Mouse (Mus musculus): ENCODE data around the gene Mycl.
A peak's percentile ranks its signal among the peaks of the same experiment; 100 is the strongest.

The Mycl gene

GRCm38 (mm10) chr4:122995404-122996220 lies at the start of gene Mycl:
Mycl (plus strand) TSS chr4:122995652.
- DNase-seq = peak; percentile 88

- DNase-seq = no peak
Measured at GRCm38 (mm10) chr4:122947223-122947622, 48.2 kb upstream of the Mycl start.

- DNase-seq = no peak
Measured at GRCm38 (mm10) chr4:122949096-122949495, 46.4 kb upstream of the Mycl start.

- DNase-seq = no peak
Measured at GRCm38 (mm10) chr4:122954680-122955411, 40.6 kb upstream of the Mycl start.

GRCm38 (mm10) chr4:122955412-122956136 lies 39.9 kb upstream of the Mycl start:
- peak; percentile 86 for DNase-seq

- DNase-seq = no peak
Measured at GRCm38 (mm10) chr4:122956301-122956700, 39.2 kb upstream of the Mycl start.

GRCm38 (mm10) chr4:122958491-122959031 lies 36.9 kb upstream of the Mycl start:
- peak; percentile 43 for DNase-seq

GRCm38 (mm10) chr4:122959816-122960215 lies 35.6 kb upstream of the Mycl start:
- no peak for DNase-seq

GRCm38 (mm10) chr4:122960321-122961099 lies 34.9 kb upstream of the Mycl start:
- no peak for DNase-seq

- DNase-seq = peak; percentile 63
Measured at GRCm38 (mm10) chr4:122961100-122961567, 34.3 kb upstream of the Mycl start, which contains the start of gene Mfsd2a. Mfsd2a (minus strand) TSS chr4:122961188.

- DNase-seq = no peak
Measured at GRCm38 (mm10) chr4:122961589-122961988, 33.9 kb upstream of the Mycl start.

- no peak for DNase-seq
Measured at GRCm38 (mm10) chr4:122962751-122963150, 32.7 kb upstream of the Mycl start.

GRCm38 (mm10) chr4:122968106-122968505 lies 27.3 kb upstream of the Mycl start:
- no peak for DNase-seq

- no peak for DNase-seq
Measured at GRCm38 (mm10) chr4:122971191-122971590, 24.3 kb upstream of the Mycl start.

GRCm38 (mm10) chr4:122971646-122972045 lies 23.8 kb upstream of the Mycl start:
- no peak for DNase-seq

- no peak for DNase-seq
Measured at GRCm38 (mm10) chr4:122972056-122972455, 23.4 kb upstream of the Mycl start.

- no peak for DNase-seq
Measured at GRCm38 (mm10) chr4:122974976-122975520, 20.4 kb upstream of the Mycl start.

- no peak for DNase-seq
Measured at GRCm38 (mm10) chr4:122976885-122977284, 18.6 kb upstream of the Mycl start.

GRCm38 (mm10) chr4:122978850-122979249 lies 16.6 kb upstream of the Mycl start:
- no peak for DNase-seq

GRCm38 (mm10) chr4:122979826-122980225 lies 15.6 kb upstream of the Mycl start:
- no peak for DNase-seq

GRCm38 (mm10) chr4:122980684-122981083 lies 14.8 kb upstream of the Mycl start:
- no peak for DNase-seq

GRCm38 (mm10) chr4:122981238-122981637 lies 14.2 kb upstream of the Mycl start:
- DNase-seq = no peak
